Mouse (Mus musculus): ENCODE results near the gene Adora1.

Adora1 gene

DNA sequence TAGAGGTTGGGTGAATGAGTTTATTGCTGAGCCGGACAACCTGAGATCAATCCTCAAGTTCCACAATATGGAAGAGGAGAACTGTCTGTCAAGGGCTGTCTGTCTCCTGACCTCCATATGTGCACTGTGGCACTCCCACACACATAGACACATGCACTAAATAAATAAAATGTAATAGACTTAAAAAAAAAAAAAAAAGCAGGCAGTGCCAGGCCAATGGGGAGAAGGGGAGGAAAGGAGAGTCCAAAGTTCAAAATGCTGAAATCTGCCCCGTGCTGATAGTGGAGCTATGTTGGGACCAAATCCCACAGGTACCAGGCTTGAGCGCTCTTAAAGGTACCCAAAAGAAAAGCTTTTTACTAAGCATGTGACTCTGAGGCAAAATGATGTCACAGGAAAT, 2.2 kb upstream of the Adora1 start:
- DNase-seq = no peak

DNA sequence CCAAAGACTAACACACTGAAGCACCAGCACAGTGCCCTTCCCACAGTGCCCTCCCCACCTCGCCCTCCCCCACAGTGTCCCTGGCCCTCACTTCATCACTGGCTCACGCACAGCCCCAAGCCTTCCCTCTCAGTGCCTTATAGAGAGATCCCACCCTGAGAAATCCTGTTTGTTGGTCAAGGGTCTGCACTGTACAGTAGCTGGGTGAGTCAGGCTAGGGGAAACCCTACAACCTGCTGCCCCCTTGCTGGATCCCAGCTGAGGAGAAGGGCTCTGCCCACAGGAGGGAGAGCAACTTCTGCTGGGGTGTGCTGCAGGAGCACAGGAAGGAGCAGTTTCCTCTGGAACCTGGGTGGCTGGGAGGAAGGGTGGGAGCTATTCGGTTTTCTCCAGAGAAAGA, 911 bp upstream of the Adora1 start:
- DNase-seq = peak; percentile 10 to 37

DNA sequence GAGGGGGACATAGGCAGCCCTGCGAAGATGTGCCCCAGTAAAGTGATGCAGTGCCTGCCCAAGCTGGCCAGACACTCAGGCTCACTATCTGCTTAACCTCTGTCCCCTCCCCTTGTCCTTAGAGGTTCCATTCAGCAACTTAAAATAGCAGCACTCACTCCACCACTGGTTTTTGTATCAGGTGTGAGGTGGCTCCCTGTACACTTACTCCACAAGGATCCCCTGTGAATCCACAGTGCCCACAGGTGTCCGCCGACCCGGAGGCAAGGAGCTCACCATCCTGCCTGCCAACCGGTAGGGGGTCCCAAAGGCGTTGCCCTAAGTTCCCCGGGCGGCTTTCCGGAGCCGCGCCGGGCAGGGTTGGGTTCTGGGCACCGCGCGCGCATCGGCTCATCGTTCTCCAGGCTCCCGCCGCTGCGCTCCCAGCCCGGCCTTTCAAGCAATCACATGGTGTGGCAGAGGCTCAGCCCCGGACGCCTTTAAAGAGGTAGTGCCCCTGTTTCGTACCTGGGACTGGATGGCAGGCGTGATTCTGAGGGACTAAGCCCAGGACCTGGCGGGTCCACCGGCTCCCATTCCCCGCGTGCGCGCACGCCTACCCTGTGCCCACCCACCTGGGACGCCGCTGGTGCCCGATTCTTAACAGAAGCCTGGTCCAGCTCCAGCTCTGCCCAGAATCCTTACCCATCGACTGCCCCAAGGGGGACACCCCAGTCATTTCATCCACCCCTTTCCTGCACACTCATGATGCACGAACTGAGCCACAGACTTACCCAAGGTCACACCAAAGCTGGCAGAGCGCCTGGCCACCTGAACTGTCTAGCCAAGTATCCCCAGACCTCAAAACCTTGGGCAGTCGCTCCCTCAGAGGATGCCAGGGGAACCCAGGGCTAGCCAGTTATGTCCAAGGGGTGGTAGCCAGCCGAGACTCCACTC, 508 bp downstream of the Adora1 start:
- peak; percentile 89 to 91 for DNase-seq

- DNase-seq = peak; percentile 79
These were observed 1.4 kb downstream of the Adora1 start for GRCm38 (mm10) chr1:134233681-134234454.

DNA sequence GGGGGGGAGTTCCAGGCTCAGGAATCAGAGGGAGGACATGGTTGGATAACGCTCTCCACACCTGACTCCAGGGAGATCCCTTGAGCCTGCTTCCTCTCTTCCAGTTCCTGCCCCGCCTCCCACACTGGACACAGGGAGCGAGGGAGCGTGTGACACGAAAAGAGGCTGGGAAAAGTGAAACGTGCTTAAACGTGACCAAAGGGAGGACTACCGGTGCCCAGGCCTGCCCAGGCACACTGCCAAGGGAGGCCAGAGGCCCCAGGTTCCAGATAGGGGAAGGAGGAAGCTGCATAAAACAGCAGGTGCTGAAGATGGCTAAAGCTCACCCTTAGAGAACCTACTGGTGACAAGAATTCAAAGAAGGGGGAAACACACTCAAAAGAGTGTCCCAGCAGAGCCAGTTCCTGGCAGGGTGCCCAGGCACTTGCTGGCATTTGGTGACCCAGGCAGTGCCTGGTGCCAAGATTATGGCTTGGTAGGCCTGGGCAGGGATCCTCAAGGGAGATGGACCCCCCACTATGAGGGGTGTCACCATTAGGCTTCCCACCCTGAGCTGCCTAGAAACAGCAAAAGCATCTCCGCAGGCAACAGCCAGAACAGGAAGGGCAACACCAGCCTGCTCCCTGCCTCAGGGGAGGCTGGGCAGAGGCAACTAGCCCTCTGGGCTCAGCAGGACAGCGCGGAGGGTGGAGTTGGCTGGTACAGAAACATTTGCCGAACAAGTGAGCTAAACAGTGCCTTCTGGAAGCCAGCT, 2.3 kb downstream of the Adora1 start:
- peak; percentile 80 to 83 for DNase-seq

- peak; percentile 50 to 66 for DNase-seq
These were observed 2.9 kb downstream of the Adora1 start for GRCm38 (mm10) chr1:134232326-134232725.

- DNase-seq = peak in 1 of 2 experiments; percentile 13
These were observed 3.5 kb downstream of the Adora1 start for GRCm38 (mm10) chr1:134231681-134232080.

GRCm38 (mm10) chr1:134231270-134231669, 4.0 kb downstream of the Adora1 start:
- peak; percentile 69 to 82 for DNase-seq

DNA sequence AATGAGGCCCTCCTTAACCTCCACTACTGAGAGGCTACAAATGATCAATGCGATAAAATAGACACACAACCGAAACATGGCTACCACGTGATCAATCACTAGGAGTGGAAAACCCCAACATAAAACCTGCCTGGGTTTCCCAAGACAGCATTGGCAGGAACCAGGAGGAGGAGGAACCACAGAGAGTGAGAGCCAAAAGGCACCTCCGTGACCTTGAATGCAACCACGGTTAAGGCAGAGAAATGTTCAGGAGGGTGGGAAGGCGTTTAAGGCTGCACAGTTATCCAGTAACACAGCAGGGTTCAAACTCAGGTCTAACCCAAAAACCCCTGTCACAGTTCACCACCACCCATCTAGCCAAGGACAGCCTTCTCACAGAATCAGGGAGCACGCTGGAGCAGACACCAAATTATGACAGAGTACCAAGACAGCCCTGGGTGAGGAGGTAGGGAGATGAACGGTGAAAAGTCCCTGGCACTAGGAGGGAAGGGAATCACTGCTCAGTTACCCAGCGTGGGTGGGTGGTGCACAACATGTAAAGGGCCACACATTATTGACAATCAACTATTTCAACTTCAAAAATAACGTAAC, 4.5 kb downstream of the Adora1 start:
- DNase-seq = peak; percentile 31 to 43

DNA sequence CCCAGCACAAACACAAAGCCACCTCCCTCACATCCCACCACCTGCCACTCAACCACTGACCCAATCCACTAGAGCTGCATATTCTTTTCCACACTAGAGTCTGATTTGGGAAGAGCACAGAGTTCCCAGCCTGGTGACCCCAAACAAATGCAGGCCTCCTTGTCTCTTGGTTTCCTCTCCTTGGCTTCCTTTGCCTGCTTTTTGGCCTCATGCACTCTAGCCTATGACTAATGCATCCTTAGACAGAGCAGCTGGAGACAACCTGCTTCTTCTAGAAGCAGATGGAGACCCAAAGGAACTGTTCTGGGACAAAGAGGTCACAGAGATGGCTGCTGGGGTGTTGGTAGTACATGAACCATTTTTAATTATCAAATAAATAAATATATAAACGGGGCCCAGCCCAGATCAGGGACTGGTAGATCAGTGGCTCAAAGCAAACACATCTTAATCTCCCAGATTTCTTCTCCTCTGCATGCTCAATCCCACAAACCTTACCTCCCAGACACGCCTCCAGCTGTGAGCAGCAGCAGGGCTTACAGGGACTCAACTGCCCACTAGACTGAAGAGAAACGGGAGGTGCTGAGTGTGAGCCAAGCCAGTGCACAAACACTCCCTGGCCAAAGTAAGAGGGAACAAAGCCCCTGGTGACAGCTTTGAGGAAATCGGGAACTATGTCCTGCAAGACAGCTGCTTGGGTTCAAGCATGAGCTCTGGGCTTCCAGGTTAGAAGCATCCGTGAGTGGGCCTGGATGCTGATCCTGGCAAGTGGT, 5.2 kb downstream of the Adora1 start:
- peak; percentile 36 to 37 for DNase-seq

DNA sequence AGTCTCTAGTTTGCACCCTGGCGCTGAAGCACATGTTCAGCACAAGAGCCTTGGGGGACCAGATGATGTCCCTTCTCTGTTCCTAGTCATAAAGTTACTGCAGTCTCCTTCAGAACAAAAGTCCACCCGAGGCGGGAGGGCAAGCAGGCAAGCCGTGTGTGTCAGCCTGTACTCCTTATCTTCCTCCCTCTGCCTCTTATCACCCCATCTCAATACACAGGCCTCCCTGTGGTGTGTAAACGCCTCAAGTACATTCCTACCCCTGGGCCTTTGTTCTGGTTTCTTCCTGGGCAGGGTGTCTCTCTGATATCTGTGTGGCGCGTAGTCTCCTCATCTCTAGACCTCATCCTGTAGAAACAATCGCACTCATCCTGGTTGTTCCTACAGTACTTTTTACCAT, 8.5 kb downstream of the Adora1 start:
- no peak for DNase-seq

- DNase-seq = peak in 1 of 2 experiments; percentile 60
These were observed 9.9 kb downstream of the Adora1 start for GRCm38 (mm10) chr1:134225375-134225774.

DNA sequence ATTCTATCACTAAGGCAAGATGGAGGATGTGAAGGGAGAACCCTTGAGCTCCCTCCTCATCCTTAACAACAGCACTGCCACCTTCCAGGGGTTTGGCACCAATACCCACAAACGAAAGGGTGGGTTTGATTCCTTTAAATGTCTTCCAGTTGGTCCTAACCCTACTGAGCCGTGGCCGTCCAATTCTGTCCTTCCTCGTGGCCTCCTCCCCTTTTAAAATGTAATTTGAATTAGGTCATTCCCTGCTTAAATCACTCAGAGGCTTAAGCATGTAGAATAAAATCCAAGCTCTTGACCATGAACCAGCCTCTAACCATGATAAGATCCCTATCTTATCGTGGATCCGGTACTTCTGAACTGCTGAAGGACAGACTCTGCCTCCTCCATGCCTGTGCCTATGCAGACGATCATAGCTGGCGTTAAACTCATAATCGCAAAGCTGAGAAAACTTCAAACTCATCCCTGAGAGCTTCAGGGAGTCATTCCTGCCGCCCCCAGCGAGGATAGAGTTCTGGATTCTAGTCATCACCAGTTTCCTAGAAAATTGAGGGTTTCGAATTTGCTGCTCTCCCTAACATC, 10.5 kb downstream of the Adora1 start:
- no peak for DNase-seq

GRCm38 (mm10) chr1:134222122-134223055, 12.8 kb downstream of the Adora1 start:
- no peak for DNase-seq

- no peak for DNase-seq
These were observed 14.1 kb downstream of the Adora1 start for GRCm38 (mm10) chr1:134221172-134221571.

GRCm38 (mm10) chr1:134219608-134220007, 15.6 kb downstream of the Adora1 start:
- peak in 1 of 2 experiments; percentile 54 for DNase-seq

- DNase-seq = no peak
These were observed 17.3 kb downstream of the Adora1 start for GRCm38 (mm10) chr1:134217942-134218341.

- peak in 1 of 2 experiments; percentile 60 for DNase-seq
These were observed 18.2 kb downstream of the Adora1 start for GRCm38 (mm10) chr1:134217028-134217481.

- DNase-seq = no peak
These were observed 18.6 kb downstream of the Adora1 start for GRCm38 (mm10) chr1:134216629-134216971.

Data from cerebellum, postnatal 25 days (tissue).